Mouse (Mus musculus) thymus, adult 2 months (tissue): ENCODE results near the gene Fbxo40. TPM values are rescaled to one million over a fixed set of nuclear protein-coding genes. Genes with fewer than 3 reads are reported as not detected.

Experiments
- DNase-seq: peaks from one replicate; pipeline ENCODE4 v3.0.0; 2021
- H3K27ac ChIP-seq: fragments of 200-500 bp; 2 replicates; pipeline ENCODE4 v1.5.1; 2012; ENCODE audit warnings: low read length, control low read depth; ENCODE audit not compliant: control insufficient read depth, insufficient read depth
- H3K27me3 ChIP-seq: fragments of 200-500 bp; 2 replicates; pipeline ENCODE4 v1.6.1; 2012; ENCODE audit warnings: mild to moderate bottlenecking, low read length, moderate library complexity, mixed read lengths; ENCODE audit not compliant: control insufficient read depth, insufficient read depth
- H3K36me3 ChIP-seq: fragments of 200-500 bp; 2 replicates; pipeline ENCODE4 v1.6.1; 2012; ENCODE audit warnings: mild to moderate bottlenecking, low read length, moderate library complexity; ENCODE audit not compliant: control insufficient read depth, insufficient read depth
- H3K4me1 ChIP-seq: fragments of 200-500 bp; replicated peaks from 2 replicates; pipeline ENCODE4 v1.6.1; 2012; ENCODE audit warnings: low read length; ENCODE audit not compliant: control insufficient read depth, insufficient read depth
- H3K4me3 ChIP-seq: fragments of 200-500 bp; 2 replicates; pipeline ENCODE4 v1.5.1; 2012; ENCODE audit warnings: mild to moderate bottlenecking, low read length, control low read depth, moderate library complexity; ENCODE audit not compliant: control insufficient read depth, insufficient read depth
- CTCF ChIP-seq: fragments of 200-500 bp; IDR thresholded peaks from 2 replicates; pipeline ENCODE4 v1.5.1; 2012; ENCODE audit warnings: mild to moderate bottlenecking, control low read depth, low read length, moderate library complexity, borderline replicate concordance; ENCODE audit not compliant: control insufficient read depth, poor library complexity, insufficient read depth; ENCODE audit errors: extremely low read depth
- POLR2A ChIP-seq: fragments of 200-500 bp; IDR thresholded peaks from 2 replicates; pipeline ENCODE4 v1.6.1; 2012; ENCODE audit warnings: mild to moderate bottlenecking, low read length, control low read depth, moderate library complexity; ENCODE audit not compliant: control insufficient read depth, poor library complexity, insufficient read depth; ENCODE audit errors: extremely low read depth
- WGBS: fragments of 180-500 bp; shearing (Covaris S2); methylation state at CpG from one replicate; pipeline ENCODE4 v1.1.7; 2018; 5-methylcytosine and 5-hydroxymethylcytosine counted together
- polyA plus RNA-seq: library from polyadenylated mRNA; depleted of rRNA; stranded (reverse); fragments of >200 nt; gene quantifications from 2 replicates; pipeline ENCODE4 v1.2.3, GENCODE M21; 2012

Fbxo40 gene
- polyA plus RNA-seq, 1 experiment: 2.3 TPM

- H3K4me3 ChIP-seq: no peak overlapping the region
- TF ChIP-seq CTCF (no peak), POLR2A (no peak)
- no peak for DNase-seq
- WGBS: 96% methylated on average over 10 of the region's 10 CpGs
- H3K27ac ChIP-seq: peak overlapping the region; percentile 49
- H3K36me3 ChIP-seq: 0 out of 2 replicates have a peak, but pooled peaks cover 3% of the 10 kb centered on the region
- peaks cover 50% of the 10 kb centered on the region for H3K4me1 ChIP-seq
- H3K27me3 ChIP-seq: no peaks in the 10 kb centered on the region
Measured at GRCm38 (mm10) chr16:36931381-36931780, 58.9 kb downstream of the Fbxo40 start.

DNA sequence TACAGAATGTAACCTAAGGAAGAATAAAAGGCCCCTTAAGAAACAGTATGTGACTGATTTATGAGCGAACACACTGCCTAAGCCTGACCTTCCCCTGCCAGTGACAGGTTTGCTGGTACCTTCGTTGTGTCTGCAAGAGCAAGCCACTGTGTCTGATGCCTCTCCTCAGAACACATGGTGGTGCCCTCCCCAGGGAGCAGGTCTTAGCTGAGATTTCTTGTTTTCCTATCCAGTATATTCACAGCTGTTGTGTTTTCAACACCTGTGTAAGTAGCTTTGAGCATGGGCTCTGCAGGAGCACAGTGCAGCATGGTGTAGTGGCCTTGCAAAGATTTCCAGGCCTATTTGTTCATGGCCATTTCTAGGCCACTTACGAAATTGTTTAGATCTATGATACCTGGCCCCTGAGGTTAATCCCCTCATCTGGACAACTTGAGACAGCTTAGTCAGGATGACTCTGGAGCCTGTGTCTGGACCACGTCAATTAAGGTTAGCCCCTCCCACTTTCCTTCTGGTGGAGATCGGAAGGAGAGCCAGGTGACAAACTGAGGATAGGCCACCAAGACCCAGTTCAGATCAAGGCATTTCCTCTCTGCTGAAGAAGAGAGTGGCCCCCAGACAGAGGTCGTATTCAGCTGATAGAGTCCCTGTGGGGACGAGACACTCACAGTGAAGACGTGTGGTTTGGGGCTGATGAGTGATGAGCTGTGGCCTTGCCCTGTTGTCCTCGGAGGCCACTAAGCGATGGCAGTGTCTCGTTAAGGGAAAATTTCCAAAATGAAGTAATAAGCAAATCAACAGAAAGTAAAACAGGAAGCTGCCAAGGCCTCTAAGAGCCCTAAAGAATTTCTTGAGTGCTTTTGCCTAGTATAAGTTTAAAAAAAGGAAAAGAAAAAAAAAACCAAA, 59.8 kb downstream of the Fbxo40 start:
- no peak overlapping the region for H3K4me3 ChIP-seq
- H3K36me3 ChIP-seq: 0 out of 2 replicates have a peak, but pooled peaks cover 10% of the 10 kb centered on the region
- peak overlapping the region; percentile 49; the same call in 1 of the 2 replicates for H3K27ac ChIP-seq
- TF ChIP-seq POLR2A: no peak
- TF ChIP-seq CTCF: no peak
- 65% methylated on average over 11 of the region's 11 CpGs for WGBS
- DNase-seq: no peak
- peaks cover 48% of the 10 kb centered on the region for H3K4me1 ChIP-seq
- H3K27me3 ChIP-seq: no peaks in the 10 kb centered on the region

DNA sequence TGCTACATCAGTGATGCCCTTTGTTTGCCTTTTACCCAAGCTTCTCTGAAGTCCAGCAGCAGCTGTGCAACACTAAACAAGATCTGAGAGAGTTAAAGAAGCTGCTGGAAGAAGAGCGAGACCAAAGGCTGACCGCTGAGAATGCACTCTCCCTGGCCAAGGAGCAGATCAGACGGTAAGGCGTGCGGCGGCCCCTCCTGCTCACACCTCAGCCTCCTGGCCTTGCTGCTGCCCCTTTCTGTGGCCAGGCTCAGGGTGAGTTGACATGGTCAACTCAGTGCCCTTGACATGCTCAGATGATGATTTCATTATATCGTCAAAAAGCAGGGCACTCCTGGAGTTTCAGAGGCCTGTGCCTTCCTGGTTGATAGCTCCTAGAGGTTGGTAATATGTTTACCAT, 61.1 kb downstream of the Fbxo40 start:
- no peak for DNase-seq
- Histone ChIP-seq H3K27me3 (no peaks in the 10 kb centered on the region), H3K27ac (no peak overlapping the region), H3K36me3 (0 out of 2 replicates have a peak, but pooled peaks cover 11% of the 10 kb centered on the region), H3K4me3 (no peak overlapping the region), H3K4me1 (peaks cover 50% of the 10 kb centered on the region)
- TF ChIP-seq CTCF (no peak), POLR2A (no peak)
- over 99% methylated on average over 7 of the region's 7 CpGs for WGBS

DNA sequence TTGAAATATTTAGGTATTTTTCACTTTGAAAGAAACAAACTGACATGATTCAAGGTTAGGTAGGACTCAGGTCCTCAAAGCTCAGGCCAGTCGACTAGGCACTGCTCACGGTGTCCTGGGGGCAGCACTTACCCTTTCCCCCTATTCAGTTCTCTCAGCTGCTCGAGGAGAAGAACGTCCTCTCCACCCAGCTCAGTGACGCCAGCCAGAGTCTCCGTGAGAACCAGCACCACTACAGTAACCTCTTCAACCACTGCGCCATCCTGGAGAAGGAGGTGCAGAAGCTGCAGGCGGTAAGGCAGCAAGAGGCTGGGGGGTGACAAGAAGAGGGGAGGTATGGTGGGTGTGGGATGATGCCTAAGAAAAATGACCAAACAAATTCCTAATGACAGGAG, 62.2 kb downstream of the Fbxo40 start:
- Histone ChIP-seq H3K4me3 (no peak overlapping the region), H3K27me3 (no peaks in the 10 kb centered on the region), H3K36me3 (0 out of 2 replicates have a peak, but pooled peaks cover 11% of the 10 kb centered on the region), H3K4me1 (peaks cover 42% of the 10 kb centered on the region), H3K27ac (no peak overlapping the region)
- no peak for DNase-seq
- WGBS: 93% methylated on average over 8 of the region's 8 CpGs
- no peak for TF ChIP-seq POLR2A
- TF ChIP-seq CTCF: no peak

GRCm38 (mm10) chr16:36927495-36928105, 62.7 kb downstream of the Fbxo40 start:
- Histone ChIP-seq H3K4me3 (no peak overlapping the region), H3K4me1 (peaks cover 43% of the 10 kb centered on the region), H3K27ac (no peak overlapping the region), H3K27me3 (no peaks in the 10 kb centered on the region), H3K36me3 (0 out of 2 replicates have a peak, but pooled peaks cover 11% of the 10 kb centered on the region)
- TF ChIP-seq POLR2A (no peak), CTCF (no peak)
- peak; percentile 36 for DNase-seq
- 33% methylated on average over 10 of the region's 10 CpGs for WGBS
